16 mouse cellular contexts compared by ENCODE assay signal in the genomic region with DNA sequence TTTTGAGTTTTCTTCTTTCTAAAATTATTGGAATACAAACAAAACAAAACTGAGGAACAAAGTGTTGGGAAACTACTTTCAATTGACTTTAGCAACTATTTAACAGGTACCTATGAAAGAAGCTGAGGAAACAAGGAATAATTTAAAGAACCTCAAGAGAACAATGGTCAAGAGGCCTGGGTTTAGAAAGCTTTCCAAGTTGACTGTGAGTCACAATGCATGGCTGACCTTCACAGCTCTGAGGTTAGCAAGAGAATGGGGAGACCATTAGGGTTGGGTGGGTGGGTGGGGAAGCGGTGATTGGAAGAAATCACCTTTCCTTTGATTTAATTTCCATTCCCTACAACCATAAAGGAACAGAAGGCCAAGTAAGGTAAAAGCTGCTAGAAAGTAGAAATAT.
"Had no signal": no experiment of that assay in that cellular context is flagged by ENCODE, and none has a peak within 500 bp of the region (broad histone marks: within the 10 kb centered on the region; RNA-seq: fewer than 3 reads in every experiment).

No protein-coding gene starts in this region.

- H3K36me3 ChIP-seq: neural tube, embryonic 12.5 days; neural tube, embryonic 13.5 days; neural tube, embryonic 15.5 days; stomach, embryonic 15.5 days had no signal

- H3K4me3 ChIP-seq: neural tube, embryonic 12.5 days; neural tube, embryonic 13.5 days; neural tube, embryonic 15.5 days; stomach, embryonic 15.5 days had no signal

- H3K27ac ChIP-seq: neural tube, embryonic 12.5 days; neural tube, embryonic 13.5 days; neural tube, embryonic 15.5 days; stomach, embryonic 15.5 days; stomach, postnatal 0 days had no signal

- H3K9ac ChIP-seq: neural tube, embryonic 12.5 days; neural tube, embryonic 13.5 days; neural tube, embryonic 15.5 days; stomach, embryonic 15.5 days had no signal

- H3K9me3 ChIP-seq: neural tube, embryonic 12.5 days; neural tube, embryonic 13.5 days; neural tube, embryonic 15.5 days; stomach, embryonic 15.5 days had no signal

- DNase-seq: retina, postnatal 1 day; right cerebral cortex, postnatal 14 days; right cerebral cortex, postnatal 25 days; right cerebral cortex, postnatal 4 days; spleen, adult 18-20 months; thymus, adult 18-20 months; thymus, adult 2 months; thymus, postnatal 14 days; thymus, postnatal 25 days; thymus, postnatal 36 days; thymus, postnatal 4 days had no signal

- H3K4me1 ChIP-seq: neural tube, embryonic 12.5 days; neural tube, embryonic 13.5 days; neural tube, embryonic 15.5 days; stomach, embryonic 15.5 days had no signal
